Mouse (Mus musculus) frontal cortex, adult 2 months (tissue): ENCODE measurements around the gene 1700003F12Rik. TPM values are rescaled to one million over a fixed set of nuclear protein-coding genes. Genes with fewer than 3 reads are reported as not detected.

ENCODE experiments used
- DNase-seq, 2 experiments: peaks; one replicate each; pipeline ENCODE4 v3.0.0; 2022; ENCODE audit warnings: low spot score in 1 of 2; ENCODE audit errors: extremely low spot score in 1 of 2
- polyA plus RNA-seq: library from polyadenylated mRNA; depleted of rRNA; stranded (reverse); fragments of >200 nt; gene quantifications from 2 replicates; pipeline ENCODE4 v1.2.3, GENCODE M21; 2012; rRNA removed

Gene 1700003F12Rik
- 0.76 and 0.84 TPM in 2 replicates for polyA plus RNA-seq

DNA sequence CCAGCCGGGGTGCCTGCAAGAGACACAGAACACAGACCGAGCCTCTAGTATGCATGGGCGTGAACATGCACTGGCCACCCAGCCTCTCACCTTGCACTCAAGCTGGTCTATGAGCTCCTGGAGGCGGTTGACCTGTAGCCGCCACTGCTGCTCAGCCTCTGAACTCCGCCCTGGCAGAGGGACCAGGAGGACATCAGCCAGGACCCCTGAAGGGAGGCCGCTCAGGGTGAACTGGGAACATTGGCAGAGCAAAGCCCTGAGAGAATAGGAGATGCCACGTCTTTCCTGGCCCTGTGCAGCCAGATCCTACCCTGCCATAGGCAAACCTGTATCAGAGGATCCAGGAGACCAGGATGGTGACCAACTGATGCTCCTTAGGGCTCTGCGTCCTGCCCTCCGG is at the start of gene 1700003F12Rik:
TSS of gene 1700003F12Rik (plus strand) at position 375 of the 400 bp plus-strand sequence.
- no peak for DNase-seq

DNA sequence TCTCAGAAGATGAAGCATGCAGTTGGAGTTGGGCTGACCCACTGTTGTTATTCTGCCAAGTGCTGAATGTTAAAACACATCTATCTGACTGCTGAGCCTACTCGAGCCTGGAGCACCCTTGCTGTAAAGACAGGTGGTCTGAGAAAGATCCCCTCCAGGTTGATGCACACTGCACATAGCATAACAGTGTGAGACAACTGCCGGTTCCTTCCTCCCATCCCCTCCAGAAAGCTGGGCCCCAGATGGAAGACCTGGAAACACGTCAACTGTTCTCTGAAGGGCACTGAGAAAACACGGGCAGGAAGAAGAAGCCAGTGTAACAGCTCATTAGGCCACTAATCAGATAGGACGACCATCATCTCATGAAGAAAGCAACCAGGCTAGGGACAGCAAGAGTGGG is 48.3 kb upstream of the 1700003F12Rik start:
- no peak for DNase-seq

DNA sequence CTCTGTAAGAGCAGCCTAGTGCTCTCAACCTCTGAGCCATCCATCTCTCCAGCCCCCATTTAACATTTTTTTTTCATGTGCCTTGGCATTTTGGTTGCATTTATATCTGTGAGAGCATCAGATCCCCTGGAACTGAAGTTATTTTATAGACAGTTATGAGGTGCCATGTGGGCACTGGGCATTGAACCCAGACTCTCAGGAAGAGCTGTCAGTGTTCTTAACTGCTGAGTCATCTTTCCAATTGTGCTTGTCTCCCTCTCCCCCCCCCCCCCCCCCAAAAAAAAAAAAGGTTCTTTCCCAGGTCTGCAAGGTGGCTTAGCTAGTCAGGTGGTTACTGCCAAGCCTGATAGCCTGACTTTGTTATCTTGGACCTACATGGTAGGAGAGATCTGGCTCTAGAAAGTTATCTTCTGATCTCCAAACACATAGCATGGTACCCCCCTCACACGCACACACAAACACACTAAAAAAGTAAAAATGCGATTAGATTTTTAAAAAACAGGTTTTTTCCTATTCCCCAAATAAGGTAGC is 47.1 kb upstream of the 1700003F12Rik start:
- DNase-seq, result no peak

GRCm38 (mm10) chr2:154500758-154501157 is 46.1 kb upstream of the 1700003F12Rik start:
- peak in 1 of 2 experiments; percentile 30 for DNase-seq

- no peak for DNase-seq
These were observed 39.8 kb upstream of the 1700003F12Rik start for GRCm38 (mm10) chr2:154507076-154507475.

DNA sequence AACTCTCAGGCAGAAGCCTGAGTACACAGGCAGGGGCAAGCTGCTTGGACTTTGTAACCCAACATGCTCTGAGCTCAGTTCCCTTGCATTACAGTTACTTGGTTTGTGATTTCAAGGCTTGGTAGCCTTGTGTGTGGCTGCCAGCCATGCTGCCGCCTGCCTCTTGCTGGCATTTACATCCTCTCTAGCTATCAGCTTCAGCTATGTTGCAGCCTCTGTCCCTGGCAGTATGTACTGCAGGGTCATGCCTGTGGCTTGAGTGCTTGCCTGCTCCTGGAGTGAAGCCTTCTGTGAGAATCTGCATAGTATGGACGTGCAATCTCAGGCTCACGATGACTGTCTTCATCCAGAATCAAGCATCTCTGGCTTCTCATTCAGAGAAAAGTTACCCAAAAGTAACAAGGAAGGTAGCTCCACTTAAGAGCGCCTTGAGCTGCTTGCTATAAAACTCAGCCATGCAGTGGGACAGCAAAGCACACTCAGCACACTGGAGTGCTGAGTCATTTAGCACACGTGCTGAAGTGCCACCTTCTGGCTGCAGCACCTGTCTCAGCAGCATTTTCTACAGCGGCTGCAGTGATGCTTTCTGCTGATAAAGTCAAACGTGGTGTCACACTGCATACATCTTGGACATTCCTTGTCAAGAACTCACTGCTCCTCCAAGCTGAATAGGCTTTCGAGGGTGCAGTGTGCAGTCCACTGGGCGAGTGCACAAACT is 39.2 kb upstream of the 1700003F12Rik start:
- peak in 1 of 2 experiments; percentile 55 for DNase-seq

DNA sequence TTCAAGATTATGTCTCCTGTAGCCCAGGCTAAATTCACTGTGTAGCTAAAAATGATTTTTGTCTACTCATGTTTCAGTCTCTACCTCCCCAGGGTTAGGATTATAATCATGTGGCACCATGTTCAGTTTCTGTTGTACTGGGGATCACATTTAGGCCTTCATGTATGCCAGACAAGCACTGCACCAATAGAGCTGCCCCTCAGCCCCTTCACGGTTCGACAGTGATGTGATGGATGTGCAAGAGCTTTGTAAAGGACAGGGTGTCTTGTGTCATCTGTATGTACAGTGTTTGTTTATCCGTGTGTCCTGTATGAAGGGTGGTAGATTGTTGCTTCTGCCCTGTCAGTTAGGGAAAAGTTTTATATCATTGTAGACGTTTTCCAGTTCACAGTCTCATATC is 38.4 kb upstream of the 1700003F12Rik start:
- no peak for DNase-seq

DNA sequence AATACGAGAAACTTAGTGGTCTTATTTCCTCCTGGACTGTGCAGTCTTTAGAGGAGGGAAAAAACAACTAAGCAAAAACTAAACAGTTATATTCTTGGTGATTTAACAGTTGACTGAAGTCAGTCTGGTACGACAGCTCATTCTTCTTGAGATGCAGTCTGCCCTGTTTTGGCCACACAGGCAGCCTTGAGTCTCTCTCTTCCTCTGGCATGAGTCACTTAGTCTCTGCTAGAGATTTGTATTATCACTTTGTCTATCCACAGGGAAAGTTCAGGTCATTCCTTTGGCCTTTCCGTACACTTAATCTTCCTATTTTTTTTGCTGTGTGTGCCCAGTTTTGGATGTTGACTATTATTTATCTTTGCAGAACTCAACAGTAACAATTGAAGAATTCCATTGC is 36.7 kb upstream of the 1700003F12Rik start:
- no peak for DNase-seq

GRCm38 (mm10) chr2:154516944-154517343 is 29.9 kb upstream of the 1700003F12Rik start:
- no peak for DNase-seq

- DNase-seq, result peak in 1 of 2 experiments; percentile 21
These were observed 29.5 kb upstream of the 1700003F12Rik start for GRCm38 (mm10) chr2:154517424-154517823.

DNA sequence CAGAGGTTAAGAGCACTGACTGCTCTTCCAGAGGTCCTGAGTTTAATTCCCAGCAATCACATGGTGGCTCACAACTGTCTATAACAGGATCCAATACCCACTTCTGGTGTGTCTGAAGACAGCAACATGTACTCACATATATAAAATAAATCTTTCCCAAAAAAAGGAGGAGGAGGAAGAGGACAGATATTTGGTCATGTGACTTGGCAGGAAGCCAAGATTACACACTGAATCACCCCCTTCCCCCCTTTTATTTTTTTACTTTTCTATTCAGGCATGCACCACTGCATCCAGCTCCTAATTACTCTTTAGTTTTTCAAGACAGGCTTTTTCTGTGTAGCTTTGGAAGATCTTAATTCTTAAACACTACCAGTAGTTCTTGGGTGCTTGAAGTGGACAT is 25.4 kb upstream of the 1700003F12Rik start:
- DNase-seq, result no peak

- no peak for DNase-seq
These were observed 24.6 kb upstream of the 1700003F12Rik start for GRCm38 (mm10) chr2:154522334-154522733.

- peak; percentile 45 to 78 for DNase-seq
These were observed 21.6 kb upstream of the 1700003F12Rik start for GRCm38 (mm10) chr2:154525285-154525684.

DNA sequence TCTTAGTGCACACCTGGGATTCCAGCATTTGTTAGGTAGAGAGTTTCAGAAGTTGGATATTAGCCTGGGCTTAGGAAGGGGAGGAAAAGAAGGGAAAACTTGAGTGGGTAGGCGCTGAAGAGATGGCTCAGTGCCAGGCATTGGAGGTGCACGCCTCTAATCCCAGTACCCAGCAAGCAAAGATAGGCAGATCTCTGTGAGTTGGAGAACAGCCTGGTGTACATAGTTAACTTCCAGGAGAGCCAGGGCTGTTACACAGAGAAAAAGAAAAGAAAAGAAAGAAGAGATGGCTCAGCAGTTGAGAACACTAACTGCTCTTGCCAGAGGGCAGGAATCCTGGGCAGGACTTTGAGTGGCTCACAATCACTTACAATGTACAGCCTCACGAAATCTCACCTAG is 20.4 kb upstream of the 1700003F12Rik start:
- DNase-seq, result no peak

DNA sequence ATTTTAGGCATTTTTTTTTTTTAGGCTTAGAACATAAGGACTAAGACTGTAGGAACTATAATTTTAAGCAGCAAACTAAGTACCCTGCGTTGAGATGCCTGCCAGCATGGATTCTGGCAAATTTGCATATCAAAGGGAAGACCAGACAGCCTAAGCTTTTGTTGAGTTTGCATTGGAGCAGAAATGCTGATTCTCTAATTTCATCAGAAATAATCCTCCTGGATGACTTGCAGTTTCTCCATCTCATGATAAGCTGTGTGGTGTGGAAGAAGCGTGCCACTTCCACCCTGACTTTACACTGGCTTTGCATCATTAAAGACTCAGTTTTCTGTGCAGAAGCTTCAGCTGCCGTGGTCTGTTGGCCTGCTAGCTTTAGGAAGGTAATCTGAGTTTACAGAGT is 14.0 kb upstream of the 1700003F12Rik start:
- DNase-seq, result no peak

- DNase-seq, result no peak
These were observed 12.1 kb upstream of the 1700003F12Rik start for GRCm38 (mm10) chr2:154534704-154535270.

DNA sequence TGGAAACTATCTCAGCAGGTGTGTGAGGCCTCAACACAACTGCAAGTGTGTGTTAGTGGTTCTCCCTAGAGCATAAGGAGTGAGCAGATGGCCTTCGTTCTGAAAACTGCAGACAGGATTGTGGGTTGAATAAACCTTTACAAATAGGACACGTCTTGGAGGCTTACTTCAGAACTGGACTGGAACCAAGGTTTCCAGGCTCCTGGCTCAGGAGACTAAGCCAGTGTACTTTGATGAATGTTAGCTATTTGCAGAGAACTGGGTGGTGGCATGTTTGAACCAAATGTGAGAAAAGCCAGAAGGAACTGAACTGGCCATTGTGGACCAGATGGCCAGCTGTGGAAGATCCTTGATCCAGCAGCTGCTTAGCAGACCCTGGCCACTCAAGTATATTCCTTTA is 8.6 kb upstream of the 1700003F12Rik start:
- peak; percentile 76 to 77 for DNase-seq

DNA sequence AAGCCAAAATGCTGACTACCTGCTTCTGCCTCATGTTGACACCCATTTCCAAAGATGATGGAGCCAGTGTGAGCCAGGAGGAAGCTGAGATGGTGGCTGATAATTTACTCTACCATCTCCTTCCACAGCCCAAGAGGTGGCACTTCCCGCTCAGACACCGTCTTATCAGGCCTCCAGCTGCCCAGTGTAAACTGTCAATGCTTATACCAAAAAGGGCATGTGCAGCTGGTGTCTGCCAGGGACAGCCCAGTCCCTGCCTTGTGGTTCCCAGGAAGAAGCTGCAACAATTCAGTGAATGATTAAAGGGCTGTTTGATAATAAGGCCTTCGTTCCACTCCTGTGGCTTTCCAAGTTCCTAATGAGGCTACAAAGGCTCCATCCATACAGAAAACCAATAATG is 8.2 kb upstream of the 1700003F12Rik start:
- no peak for DNase-seq

DNA sequence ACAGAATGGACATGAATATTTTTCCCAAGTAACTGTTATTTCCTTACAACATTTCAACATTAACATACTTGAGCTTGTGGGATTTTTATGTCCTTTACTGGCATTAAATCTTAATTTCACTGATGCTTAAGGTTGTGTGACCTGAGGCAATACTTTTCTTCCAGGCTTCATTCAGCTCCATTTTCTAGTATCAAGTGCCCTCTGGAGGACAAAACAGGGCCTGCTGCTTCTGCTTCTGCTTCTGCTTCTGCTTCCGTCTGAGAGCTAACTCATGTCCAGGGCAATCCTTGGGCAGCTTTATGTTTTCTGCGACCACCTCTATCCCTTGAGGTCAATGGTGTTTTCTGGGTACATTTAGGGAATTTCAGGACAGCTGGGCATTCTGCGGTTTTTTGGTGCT is 7.2 kb upstream of the 1700003F12Rik start:
- peak in 1 of 2 experiments; percentile 83 for DNase-seq

- DNase-seq, result no peak
These were observed 5.3 kb upstream of the 1700003F12Rik start for GRCm38 (mm10) chr2:154541630-154542029.

- DNase-seq, result peak; percentile 76 to 81
These were observed 3.1 kb upstream of the 1700003F12Rik start for GRCm38 (mm10) chr2:154543567-154544347.
